Mouse (Mus musculus) embryonic facial prominence, embryonic 11.5 days (tissue): ENCODE measurements around the gene Leng8. TPM values are rescaled to one million over a fixed set of nuclear protein-coding genes. Genes with fewer than 3 reads are reported as not detected.

Experiments
- ATAC-seq: fragments of 200-750 bp; cut with Nextera tagmentation; replicated peaks from 2 replicates; pipeline ENCODE4 v1.8.0; 2017; ENCODE audit warnings: low read depth; ENCODE audit not compliant: insufficient number of reproducible peaks, low FRiP score, low TSS enrichment
- DNase-seq: peaks from one replicate; pipeline ENCODE4 v3.0.0-alpha.2; 2015; ENCODE audit warnings: low spot score
- H3K27ac ChIP-seq: fragments of 300-500 bp; sonication (generic); replicated peaks from 2 replicates; pipeline ENCODE4 v1.5.1; 2014; ENCODE audit warnings: mild to moderate bottlenecking, low read depth, low read length, control low read depth
- H3K27me3 ChIP-seq: fragments of 300-500 bp; sonication (generic); 2 replicates; pipeline ENCODE4 v1.6.1; 2014; ENCODE audit warnings: mild to moderate bottlenecking, low read length, moderate library complexity, mixed read lengths; ENCODE audit not compliant: control insufficient read depth, insufficient read depth
- H3K36me3 ChIP-seq: fragments of 300-500 bp; sonication (generic); replicated peaks from 2 replicates; pipeline ENCODE4 v1.6.1; 2014; ENCODE audit warnings: low read depth, mild to moderate bottlenecking, low read length, moderate library complexity, mixed read lengths; ENCODE audit not compliant: control insufficient read depth, insufficient read depth
- H3K4me1 ChIP-seq: fragments of 300-500 bp; sonication (generic); 2 replicates; pipeline ENCODE4 v1.6.1; 2014; ENCODE audit warnings: low read length, mixed read lengths; ENCODE audit not compliant: control insufficient read depth, insufficient read depth
- H3K4me2 ChIP-seq: fragments of 300-500 bp; sonication (generic); 2 replicates; pipeline ENCODE4 v1.6.1; 2014; ENCODE audit warnings: low read depth, mild to moderate bottlenecking, control low read depth, low read length, moderate library complexity
- H3K4me3 ChIP-seq: fragments of 300-500 bp; sonication (generic); 2 replicates; pipeline ENCODE4 v1.5.1; 2014; ENCODE audit warnings: low read depth, low read length, control low read depth
- H3K9ac ChIP-seq: fragments of 300-500 bp; sonication (generic); replicated peaks from 2 replicates; pipeline ENCODE4 v1.6.1; 2014; ENCODE audit warnings: mild to moderate bottlenecking, control low read depth, low read length
- H3K9me3 ChIP-seq: fragments of 300-500 bp; sonication (generic); replicated peaks from 2 replicates; pipeline ENCODE4 v1.6.1; 2016; ENCODE audit warnings: mild to moderate bottlenecking, low read length, inconsistent platforms, mixed read lengths; ENCODE audit not compliant: control insufficient read depth
- whole genome bisulfite sequencing: fragments of 180-500 bp; shearing (Covaris S2); extraction: QIAGEN DNeasy Blood & Tissue Kit; methylation state at CpG from one replicate; pipeline ENCODE4 v1.1.7; 2014; 5-methylcytosine and 5-hydroxymethylcytosine counted together
- polyA plus RNA-seq: library from polyadenylated mRNA; unstranded; fragments of >200 nt; fragmentation: Nextera tagmentation; extraction: Ambion mirVana; gene quantifications from 2 replicates; pipeline ENCODE4 v1.2.1, GENCODE M21; 2014

Gene Leng8
- polyA plus RNA-seq, 1 experiment from 2014 or later, result 31.4 TPM

GRCm38 (mm10) chr7:4138671-4139070 lies 1.8 kb downstream of the Leng8 start:
- no peak for DNase-seq
- Histone ChIP-seq H3K36me3 (peaks cover 15% of the 10 kb centered on the region), H3K9me3 (no peaks in the 10 kb centered on the region), H3K4me2 (no peak overlapping the region), H3K27ac (no peak overlapping the region), H3K4me1 (no peaks in the 10 kb centered on the region), H3K27me3 (no peaks in the 10 kb centered on the region), H3K4me3 (no peak overlapping the region), H3K9ac (no peak overlapping the region)
- WGBS, result 93% methylated on average over 7 of the region's 7 CpGs
- ATAC-seq, result no peak

DNA sequence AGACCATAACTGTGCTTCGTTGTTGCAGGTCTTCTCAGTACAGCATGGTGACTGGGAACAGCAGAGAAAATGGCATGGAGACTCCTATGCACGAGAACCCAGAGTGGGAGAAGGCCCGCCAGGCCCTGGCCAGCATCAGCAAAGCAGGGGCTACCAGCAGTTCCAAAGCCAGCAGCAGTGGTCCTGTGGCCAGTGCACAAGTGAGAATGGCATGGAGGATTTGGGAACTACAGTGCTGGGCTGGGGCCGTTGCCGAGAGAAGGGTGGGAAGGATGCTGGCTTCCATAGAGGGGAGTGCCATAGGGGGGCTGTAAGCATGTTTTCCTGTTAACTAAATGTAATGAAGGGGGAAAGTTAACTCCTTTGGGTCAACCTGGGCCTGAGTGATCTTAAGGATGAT lies 2.6 kb downstream of the Leng8 start:
- Histone ChIP-seq H3K27ac (no peak overlapping the region), H3K4me1 (no peaks in the 10 kb centered on the region), H3K36me3 (peaks cover 19% of the 10 kb centered on the region), H3K4me2 (no peak overlapping the region), H3K9me3 (no peaks in the 10 kb centered on the region), H3K9ac (no peak overlapping the region), H3K4me3 (no peak overlapping the region), H3K27me3 (no peaks in the 10 kb centered on the region)
- ATAC-seq, result no peak
- WGBS, result 92% methylated on average over 5 of the region's 5 CpGs
- no peak for DNase-seq

GRCm38 (mm10) chr7:4141648-4142325 lies 4.9 kb downstream of the Leng8 start:
- Histone ChIP-seq H3K36me3 (peaks cover 36% of the 10 kb centered on the region), H3K4me1 (no peaks in the 10 kb centered on the region), H3K4me2 (no peak overlapping the region), H3K9ac (no peak overlapping the region), H3K4me3 (no peak overlapping the region), H3K27ac (no peak overlapping the region), H3K27me3 (no peaks in the 10 kb centered on the region), H3K9me3 (no peaks in the 10 kb centered on the region)
- no peak for ATAC-seq
- DNase-seq, result no peak
- WGBS, result 92% methylated on average over 6 of the region's 6 CpGs

DNA sequence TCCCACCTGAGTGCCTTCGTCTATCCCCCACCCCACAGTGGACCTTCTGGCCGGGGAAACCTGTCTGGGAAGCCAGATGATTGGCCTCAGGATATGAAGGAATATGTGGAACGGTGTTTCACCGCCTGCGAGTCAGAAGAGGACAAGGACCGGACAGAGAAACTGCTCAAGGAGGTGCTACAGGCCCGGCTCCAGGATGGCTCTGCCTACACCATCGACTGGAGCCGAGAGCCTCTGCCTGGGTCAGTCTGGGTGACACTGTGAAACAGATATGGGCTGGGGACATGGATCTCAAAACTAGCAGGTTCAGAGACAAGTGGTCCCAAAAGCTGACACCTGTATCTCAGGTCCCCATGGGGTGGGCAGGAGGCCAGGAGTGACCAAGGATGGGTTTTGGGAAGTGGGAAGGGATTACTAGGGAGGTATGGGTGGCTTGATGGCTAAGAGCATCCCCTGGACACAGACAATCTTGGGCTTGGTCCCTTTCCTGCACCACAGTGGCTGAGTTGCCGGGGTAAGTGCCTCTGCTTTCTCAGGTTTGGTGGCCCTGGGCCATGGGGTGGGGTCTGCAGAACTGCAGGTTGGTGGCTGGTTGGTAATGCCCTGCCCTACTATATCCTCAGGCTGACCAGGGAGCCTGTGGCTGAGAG lies 6.1 kb downstream of the Leng8 start:
- WGBS, result 96% methylated on average over 10 of the region's 10 CpGs
- H3K27ac ChIP-seq, result no peak overlapping the region
- no peaks in the 10 kb centered on the region for H3K4me1 ChIP-seq
- ATAC-seq (no peak), DNase-seq (no peak)
- H3K9ac ChIP-seq, result no peak overlapping the region
- H3K36me3 ChIP-seq, result peaks cover 39% of the 10 kb centered on the region
- H3K4me3 ChIP-seq, result no peak overlapping the region
- no peak overlapping the region for H3K4me2 ChIP-seq
- H3K9me3 ChIP-seq, result no peaks in the 10 kb centered on the region
- no peaks in the 10 kb centered on the region for H3K27me3 ChIP-seq

- Histone ChIP-seq H3K27me3 (no peaks in the 10 kb centered on the region), H3K9ac (no peak overlapping the region), H3K4me3 (no peak overlapping the region), H3K9me3 (no peaks in the 10 kb centered on the region), H3K27ac (no peak overlapping the region), H3K4me1 (peaks cover 2% of the 10 kb centered on the region; the same call in 1 of the 2 replicates), H3K36me3 (peaks cover 39% of the 10 kb centered on the region), H3K4me2 (no peak overlapping the region)
- 96% methylated on average over 19 of the region's 19 CpGs for WGBS
- ATAC-seq (no peak), DNase-seq (no peak)
Observed at GRCm38 (mm10) chr7:4143506-4143905, 6.7 kb downstream of the Leng8 start.

DNA sequence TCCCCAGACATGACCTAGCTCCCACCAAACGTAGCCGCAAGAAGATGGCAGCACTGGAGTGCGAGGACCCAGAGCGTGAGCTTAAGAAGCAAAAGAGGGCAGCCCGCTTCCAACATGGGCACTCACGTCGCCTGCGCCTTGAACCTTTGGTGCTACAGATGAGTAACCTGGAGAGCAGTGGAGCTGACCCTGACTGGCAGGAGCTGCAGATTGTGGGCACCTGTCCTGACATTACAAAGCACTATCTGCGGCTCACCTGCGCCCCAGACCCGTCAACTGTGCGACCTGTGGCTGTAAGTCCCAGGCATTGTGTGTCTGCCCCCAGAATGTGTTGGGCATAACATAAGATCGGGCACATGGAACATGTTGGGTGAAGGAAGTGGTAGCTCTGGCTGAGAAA lies 7.2 kb downstream of the Leng8 start:
- Histone ChIP-seq H3K4me1 (peaks cover 3% of the 10 kb centered on the region; the same call in 1 of the 2 replicates), H3K4me3 (no peak overlapping the region), H3K27me3 (no peaks in the 10 kb centered on the region), H3K36me3 (peaks cover 39% of the 10 kb centered on the region), H3K4me2 (no peak overlapping the region), H3K9ac (no peak overlapping the region), H3K9me3 (no peaks in the 10 kb centered on the region), H3K27ac (no peak overlapping the region)
- DNase-seq (no peak), ATAC-seq (no peak)
- 97% methylated on average over 13 of the region's 13 CpGs for WGBS

DNA sequence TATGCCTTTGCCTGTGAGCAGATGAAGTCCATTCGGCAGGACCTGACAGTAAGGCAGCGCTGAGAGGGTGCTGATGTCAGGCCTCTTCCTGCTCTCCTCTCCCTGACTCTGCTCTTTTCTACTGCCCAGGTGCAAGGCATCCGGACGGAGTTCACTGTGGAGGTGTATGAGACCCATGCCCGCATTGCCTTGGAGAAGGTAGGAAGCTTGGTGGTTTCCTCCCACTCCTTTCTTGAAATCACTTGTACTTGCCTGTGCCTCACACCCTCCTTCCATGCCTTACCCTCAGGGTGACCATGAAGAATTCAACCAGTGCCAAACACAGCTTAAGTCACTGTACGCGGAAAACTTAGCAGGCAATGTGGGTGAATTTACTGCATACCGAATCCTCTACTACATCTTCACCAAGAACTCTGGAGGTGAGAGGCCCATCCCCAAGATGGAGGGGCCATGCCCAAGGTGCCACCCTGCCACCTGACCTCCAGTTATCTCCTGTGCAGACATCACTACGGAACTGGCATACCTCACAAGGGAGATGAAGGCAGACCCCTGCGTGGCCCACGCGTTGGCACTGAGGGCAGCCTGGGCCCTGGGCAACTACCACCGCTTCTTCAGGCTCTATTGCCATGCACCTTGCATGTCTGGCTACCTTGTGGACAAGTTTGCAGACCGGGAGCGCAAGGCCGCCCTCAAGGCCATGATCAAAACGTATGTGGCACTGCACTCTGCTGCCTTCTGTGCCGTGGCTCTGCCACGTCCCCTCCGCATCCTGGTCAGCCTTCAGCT lies 8.1 kb downstream of the Leng8 start:
- no peak overlapping the region for H3K4me3 ChIP-seq

More for the DNA sequence above, 8.1 kb downstream of the Leng8 start:
- 95% methylated on average over 20 of the region's 20 CpGs for WGBS
- Histone ChIP-seq H3K4me1 (peaks cover 3% of the 10 kb centered on the region; the same call in 1 of the 2 replicates), H3K36me3 (peaks cover 38% of the 10 kb centered on the region), H3K27ac (no peak overlapping the region), H3K27me3 (no peaks in the 10 kb centered on the region), H3K9ac (no peak overlapping the region), H3K4me2 (no peak overlapping the region), H3K9me3 (no peaks in the 10 kb centered on the region)
- ATAC-seq (no peak), DNase-seq (no peak)
